Mouse (Mus musculus) brain, embryonic 14.5 days (tissue): Measurements from ENCODE around the gene Cldn11.

Experiments
- CTCF ChIP-seq: fragments of 200-500 bp; IDR thresholded peaks from 2 replicates; pipeline ENCODE4 v1.5.1; 2012; ENCODE audit warnings: inconsistent platforms, mild to moderate bottlenecking, moderate library complexity, borderline replicate concordance; ENCODE audit not compliant: insufficient read depth, insufficient read length; ENCODE audit errors: extremely low read depth
- POLR2A ChIP-seq: fragments of 200-500 bp; IDR thresholded peaks from 2 replicates; pipeline ENCODE4 v1.6.1; 2012; ENCODE audit warnings: mild to moderate bottlenecking, inconsistent platforms, borderline replicate concordance; ENCODE audit not compliant: poor library complexity, insufficient read depth, insufficient read length, severe bottlenecking; ENCODE audit errors: extremely low read depth

- TF ChIP-seq CTCF (no peak), POLR2A (no peak)
Observed at GRCm38 (mm10) chr3:31213802-31214201, 64.1 kb downstream of the Cldn11 start.
